Mouse (Mus musculus): ENCODE data around the gene Inca1. TPM values are rescaled to one million over a fixed set of nuclear protein-coding genes. Genes with fewer than 3 reads are reported as not detected.
A peak's percentile ranks its signal among the peaks of the same experiment; 100 is the strongest.

Gene Inca1
- total and polyA plus RNA-seq, 2 experiments from 2014 or later: 0.23 to 4.0 TPM

- Histone ChIP-seq H3K27ac (ENCODE audit: low read depth) (peak within 1 kb of the TSS; percentile 100), H3K27me3 (ENCODE audit: control insufficient read depth, insufficient read depth, low read length) (no peaks in the 10 kb centered on the region), H3K4me3 (ENCODE audit: low read depth, low read length) (peak within 1 kb of the TSS; percentile 96), H3K9me3 (replicated peaks; ENCODE audit: control insufficient read depth, low read length) (no peaks in the 10 kb centered on the region), H3K4me1 (ENCODE audit: control insufficient read depth, insufficient read depth) (peaks cover 47% of the 10 kb centered on the region), H3K36me3 (replicated peaks; ENCODE audit: control insufficient read depth, insufficient read depth, low read length) (peaks cover 35% of the 10 kb centered on the region), H3K9ac (replicated peaks; ENCODE audit: low read depth, low read length) (peak within 1 kb of the TSS; percentile 99), H3K4me2 (ENCODE audit: low read depth, low read length) (peak within 1 kb of the TSS; percentile 75)
- 19% methylated on average over 3 of the region's 3 CpGs for WGBS
- peak; percentile 25 for ATAC-seq (ENCODE audit: insufficient read depth, low read depth)
- TF ChIP-seq CTCF (IDR thresholded peaks at IDR 0.05; ENCODE audit: low read depth) (no peak), EP300 (IDR thresholded peaks at IDR 0.05; ENCODE audit: low read depth) (no peak; the same call in 1 of the 2 replicates)
- no peak for DNase-seq (ENCODE audit: low spot score)
These were observed 43.0 kb downstream of the Inca1 start, which contains the start of gene Eno3 for GRCm38 (mm10) chr11:70656964-70657363. TSS of gene Eno3 (plus strand) at chr11:70657202.

GRCm38 (mm10) chr11:70656456-70656927 is 43.5 kb downstream of the Inca1 start:
- Histone ChIP-seq H3K27ac (ENCODE audit: low read depth) (peak overlapping the region; percentile 100), H3K36me3 (replicated peaks; ENCODE audit: control insufficient read depth, insufficient read depth, low read length) (peaks cover 35% of the 10 kb centered on the region), H3K9ac (replicated peaks; ENCODE audit: low read depth, low read length) (peak overlapping the region; percentile 99; the same call in 1 of the 2 replicates), H3K4me3 (ENCODE audit: low read depth, low read length) (peak overlapping the region; percentile 96), H3K9me3 (replicated peaks; ENCODE audit: control insufficient read depth, low read length) (no peaks in the 10 kb centered on the region), H3K4me2 (ENCODE audit: low read depth, low read length) (peak overlapping the region; percentile 75), H3K4me1 (ENCODE audit: control insufficient read depth, insufficient read depth) (peaks cover 47% of the 10 kb centered on the region), H3K27me3 (ENCODE audit: control insufficient read depth, insufficient read depth, low read length) (no peaks in the 10 kb centered on the region)
- 8% methylated on average over 16 of the region's 16 CpGs for WGBS
- DNase-seq (ENCODE audit: low spot score) (peak; percentile 83), ATAC-seq (ENCODE audit: insufficient read depth, low read depth) (peak; percentile 70)
- TF ChIP-seq EP300 (IDR thresholded peaks at IDR 0.05; ENCODE audit: low read depth) (0 out of 2 replicates have a peak, but pooled peaks have one; percentile 57), CTCF (IDR thresholded peaks at IDR 0.05; ENCODE audit: low read depth) (peak; percentile 1; the same call in 1 of the 2 replicates)

GRCm38 (mm10) chr11:70655571-70656455 is 44.1 kb downstream of the Inca1 start:
- no peak for ATAC-seq (ENCODE audit: insufficient read depth, low read depth)
- TF ChIP-seq EP300 (IDR thresholded peaks at IDR 0.05; ENCODE audit: low read depth): peak; percentile 39; the same call in 1 of the 2 replicates
- no peak for TF ChIP-seq CTCF (IDR thresholded peaks at IDR 0.05; ENCODE audit: low read depth)

GRCm38 (mm10) chr11:70654923-70655570 is 44.9 kb downstream of the Inca1 start:
- H3K4me1 ChIP-seq (ENCODE audit: control insufficient read depth, insufficient read depth): peaks cover 36% of the 10 kb centered on the region
- H3K9me3 ChIP-seq (replicated peaks; ENCODE audit: control insufficient read depth, low read length): no peaks in the 10 kb centered on the region
- peak overlapping the region; percentile 75 for H3K4me2 ChIP-seq (ENCODE audit: low read depth, low read length)
- ATAC-seq (ENCODE audit: insufficient read depth, low read depth) (peak; percentile 58), DNase-seq (ENCODE audit: low spot score) (peak; percentile 80)
- H3K27me3 ChIP-seq (ENCODE audit: control insufficient read depth, insufficient read depth, low read length): no peaks in the 10 kb centered on the region
- 0% methylated on average over 48 of the region's 48 CpGs for WGBS
- TF ChIP-seq CTCF (IDR thresholded peaks at IDR 0.05; ENCODE audit: low read depth): no peak
- TF ChIP-seq EP300 (IDR thresholded peaks at IDR 0.05; ENCODE audit: low read depth): no peak; the same call in 1 of the 2 replicates
- H3K4me3 ChIP-seq (ENCODE audit: low read depth, low read length): peak overlapping the region; percentile 96
- H3K9ac ChIP-seq (replicated peaks; ENCODE audit: low read depth, low read length): peak overlapping the region; percentile 99
- peak overlapping the region; percentile 100 for H3K27ac ChIP-seq (ENCODE audit: low read depth)
- peaks cover 37% of the 10 kb centered on the region for H3K36me3 ChIP-seq (replicated peaks; ENCODE audit: control insufficient read depth, insufficient read depth, low read length)

More at GRCm38 (mm10) chr11:70655571-70656455, 44.1 kb downstream of the Inca1 start:
- Histone ChIP-seq H3K4me2 (ENCODE audit: low read depth, low read length) (peak overlapping the region; percentile 75), H3K27me3 (ENCODE audit: control insufficient read depth, insufficient read depth, low read length) (no peaks in the 10 kb centered on the region), H3K27ac (ENCODE audit: low read depth) (peak overlapping the region; percentile 100), H3K9ac (replicated peaks; ENCODE audit: low read depth, low read length) (peak overlapping the region; percentile 99), H3K9me3 (replicated peaks; ENCODE audit: control insufficient read depth, low read length) (no peaks in the 10 kb centered on the region), H3K36me3 (replicated peaks; ENCODE audit: control insufficient read depth, insufficient read depth, low read length) (peaks cover 36% of the 10 kb centered on the region), H3K4me3 (ENCODE audit: low read depth, low read length) (peak overlapping the region; percentile 96), H3K4me1 (ENCODE audit: control insufficient read depth, insufficient read depth) (peaks cover 41% of the 10 kb centered on the region)
- DNase-seq (ENCODE audit: low spot score): no peak
- under 1% methylated on average over 61 of the region's 61 CpGs for WGBS

- ATAC-seq (ENCODE audit: insufficient read depth, low read depth) (peak; percentile 42), DNase-seq (ENCODE audit: low spot score) (peak; percentile 87)
- TF ChIP-seq CTCF (IDR thresholded peaks at IDR 0.05; ENCODE audit: low read depth): no peak
- no peak; the same call in 1 of the 2 replicates for TF ChIP-seq EP300 (IDR thresholded peaks at IDR 0.05; ENCODE audit: low read depth)
- Histone ChIP-seq H3K9me3 (replicated peaks; ENCODE audit: control insufficient read depth, low read length) (no peaks in the 10 kb centered on the region), H3K4me3 (ENCODE audit: low read depth, low read length) (peak within 1 kb of the TSS; percentile 96), H3K36me3 (replicated peaks; ENCODE audit: control insufficient read depth, insufficient read depth, low read length) (peaks cover 38% of the 10 kb centered on the region), H3K27ac (ENCODE audit: low read depth) (peak within 1 kb of the TSS; percentile 100), H3K4me1 (ENCODE audit: control insufficient read depth, insufficient read depth) (peaks cover 33% of the 10 kb centered on the region), H3K27me3 (ENCODE audit: control insufficient read depth, insufficient read depth, low read length) (no peaks in the 10 kb centered on the region), H3K9ac (replicated peaks; ENCODE audit: low read depth, low read length) (peak within 1 kb of the TSS; percentile 99), H3K4me2 (ENCODE audit: low read depth, low read length) (peak within 1 kb of the TSS; percentile 75)
- WGBS: under 1% methylated on average over 52 of the region's 61 CpGs
These were observed 45.6 kb downstream of the Inca1 start, which contains the start of gene Pfn1 for GRCm38 (mm10) chr11:70654198-70654922. TSS of gene Pfn1 (minus strand) at chr11:70654644.
